Mouse (Mus musculus) neural tube, embryonic 14.5 days (tissue): Measurements from ENCODE around the gene Ccdc114. TPM values are rescaled to one million over a fixed set of nuclear protein-coding genes. Genes with fewer than 3 reads are reported as not detected.

Experiments
- ATAC-seq: fragments of 200-750 bp; cut with Nextera tagmentation; 2 replicates; pipeline ENCODE4 v1.8.0; 2017; ENCODE audit warnings: low read depth, mild to moderate bottlenecking, moderate TSS enrichment, moderate library complexity
- H3K27ac ChIP-seq: fragments of 300-500 bp; sonication (generic); 2 replicates; pipeline ENCODE4 v1.5.1; 2014; ENCODE audit warnings: low read depth, mild to moderate bottlenecking, control low read depth, low read length, moderate library complexity, mixed read lengths
- H3K27me3 ChIP-seq: fragments of 300-500 bp; sonication (generic); 2 replicates; pipeline ENCODE4 v1.6.1; 2014; ENCODE audit warnings: low read length; ENCODE audit not compliant: control insufficient read depth, insufficient read depth
- H3K36me3 ChIP-seq: fragments of 300-500 bp; sonication (generic); 2 replicates; pipeline ENCODE4 v1.6.1; 2014; ENCODE audit warnings: low read length, mixed read lengths; ENCODE audit not compliant: control insufficient read depth, insufficient read depth
- H3K4me1 ChIP-seq: fragments of 300-500 bp; sonication (generic); 2 replicates; pipeline ENCODE4 v1.6.1; 2014; ENCODE audit warnings: low read length; ENCODE audit not compliant: control insufficient read depth, insufficient read depth
- H3K4me2 ChIP-seq: fragments of 300-500 bp; sonication (generic); 2 replicates; pipeline ENCODE4 v1.6.1; 2014; ENCODE audit warnings: mild to moderate bottlenecking, low read depth, low read length, control low read depth
- H3K4me3 ChIP-seq: fragments of 300-500 bp; sonication (generic); 2 replicates; pipeline ENCODE4 v1.5.1; 2014; ENCODE audit warnings: low read depth, low read length, control low read depth, mixed read lengths
- H3K9ac ChIP-seq: fragments of 300-500 bp; sonication (generic); replicated peaks from 2 replicates; pipeline ENCODE4 v1.6.1; 2014; ENCODE audit warnings: low read depth, mild to moderate bottlenecking, control low read depth, low read length, mixed read lengths
- H3K9me3 ChIP-seq: fragments of 300-500 bp; sonication (generic); 2 replicates; pipeline ENCODE4 v1.6.1; 2016; ENCODE audit warnings: low read length; ENCODE audit not compliant: control insufficient read depth
- WGBS: fragments of 180-500 bp; shearing (Covaris S2); extraction: QIAGEN DNeasy Blood & Tissue Kit; methylation state at CpG from one replicate; pipeline ENCODE4 v1.1.7; 2014; 5-methylcytosine and 5-hydroxymethylcytosine counted together
- polyA plus RNA-seq: library from polyadenylated mRNA; unstranded; fragments of >200 nt; fragmentation: Nextera tagmentation; extraction: Ambion mirVana; gene quantifications from 2 replicates; pipeline ENCODE4 v1.2.1, GENCODE M21; 2014

Ccdc114 gene
- polyA plus RNA-seq, 1 experiment from 2014 or later = 4.0 TPM

DNA sequence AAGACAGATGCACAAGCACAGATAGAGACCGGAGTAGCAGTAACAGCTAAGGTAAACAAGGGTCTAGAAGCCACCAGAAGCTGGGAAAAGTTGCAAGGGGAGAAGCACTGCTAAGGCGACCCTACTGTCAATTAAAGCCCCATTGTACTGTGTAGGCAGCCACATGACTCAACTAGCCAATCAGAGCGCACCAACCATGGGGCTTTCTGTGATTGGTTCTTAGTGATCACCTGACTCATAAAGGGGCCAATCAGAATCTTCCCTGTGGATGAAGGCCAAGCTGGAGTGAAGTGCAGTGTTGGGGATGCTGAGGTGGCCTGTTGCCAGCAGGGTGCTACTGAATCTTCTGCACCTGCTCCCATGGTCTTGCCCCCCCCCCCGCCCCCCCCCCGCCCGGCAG, 63.0 kb downstream of the Ccdc114 start:
- no peak for ATAC-seq
- Histone ChIP-seq H3K4me3 (no peak overlapping the region), H3K9ac (no peak overlapping the region), H3K27ac (no peak overlapping the region), H3K9me3 (no peaks in the 10 kb centered on the region), H3K4me1 (no peaks in the 10 kb centered on the region), H3K27me3 (no peaks in the 10 kb centered on the region), H3K36me3 (no peaks in the 10 kb centered on the region), H3K4me2 (no peak overlapping the region)
- 73% methylated on average over 6 of the region's 6 CpGs for WGBS

DNA sequence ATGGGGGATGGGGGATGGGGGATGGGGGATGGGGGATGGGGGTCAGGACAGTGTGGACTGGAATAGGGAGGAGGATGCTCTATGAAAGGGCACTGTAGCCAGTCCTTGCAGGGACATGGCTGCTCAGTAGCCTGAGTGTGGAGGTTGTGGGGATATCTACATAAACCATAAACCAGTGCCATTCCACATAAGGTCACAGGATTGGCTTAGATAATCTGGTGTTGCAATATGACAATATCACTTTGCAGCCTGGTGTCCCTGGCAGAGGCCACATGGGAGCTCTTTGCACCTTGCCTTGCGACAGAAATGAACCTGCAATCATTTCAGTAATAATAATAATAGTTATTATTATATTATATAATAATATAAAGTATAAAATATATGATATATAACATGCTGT, 64.5 kb downstream of the Ccdc114 start:
- 77% methylated on average over 1 of the region's 1 CpGs for WGBS
- Histone ChIP-seq H3K4me3 (no peak overlapping the region), H3K9me3 (no peaks in the 10 kb centered on the region), H3K4me2 (no peak overlapping the region), H3K9ac (no peak overlapping the region), H3K36me3 (no peaks in the 10 kb centered on the region), H3K27ac (no peak overlapping the region), H3K27me3 (no peaks in the 10 kb centered on the region), H3K4me1 (no peaks in the 10 kb centered on the region)
- ATAC-seq = no peak

DNA sequence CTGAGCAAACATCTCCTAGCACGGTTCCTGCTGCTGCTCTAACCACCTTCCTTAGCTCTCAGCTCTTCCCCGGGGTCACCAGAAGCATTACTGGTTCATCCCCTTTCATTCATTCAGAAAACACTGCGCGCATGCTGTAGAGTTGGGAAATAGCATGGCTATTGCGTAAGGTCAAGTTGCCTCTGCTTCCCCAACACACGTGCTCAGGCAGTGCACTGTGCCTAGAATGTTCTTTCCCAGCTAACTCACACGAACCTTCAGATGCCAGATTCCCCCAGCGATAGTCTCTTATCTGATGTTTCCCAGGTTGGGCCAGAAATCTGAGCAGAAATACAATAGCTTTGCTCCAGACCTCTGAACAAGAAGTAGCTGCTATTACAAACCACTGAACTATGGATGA, 68.6 kb downstream of the Ccdc114 start:
- H3K4me1 ChIP-seq = no peaks in the 10 kb centered on the region
- no peak overlapping the region for H3K27ac ChIP-seq
- no peak for ATAC-seq
- no peaks in the 10 kb centered on the region for H3K27me3 ChIP-seq
- H3K36me3 ChIP-seq = no peaks in the 10 kb centered on the region
- no peak overlapping the region for H3K9ac ChIP-seq
- no peak overlapping the region for H3K4me2 ChIP-seq
- H3K9me3 ChIP-seq = no peaks in the 10 kb centered on the region
- 92% methylated on average over 8 of the region's 8 CpGs for WGBS
- H3K4me3 ChIP-seq = no peak overlapping the region

Other genes with a start within 250 kb of the Ccdc114 start
- 1.8 TPM in 1 of 2 replicates, not detected in the other for gene Ntn5, start 240.1 kb upstream of the Ccdc114 start, polyA plus RNA-seq
- 0.13 and 0.54 TPM in 2 replicates for gene Sec1, start 229.7 kb upstream of the Ccdc114 start, polyA plus RNA-seq
- gene Car11, start 224.2 kb upstream of the Ccdc114 start, polyA plus RNA-seq = 31.9 and 32.8 TPM in 2 replicates
- 2.5 and 2.6 TPM in 2 replicates for gene Dbp, start 219.0 kb upstream of the Ccdc114 start, polyA plus RNA-seq
- gene Rpl18, start 208.6 kb upstream of the Ccdc114 start, polyA plus RNA-seq = 603 and 609 TPM in 2 replicates
- gene Sphk2, start 206.1 kb upstream of the Ccdc114 start, polyA plus RNA-seq = 15.6 and 19.1 TPM in 2 replicates
- gene Fam83e, start 202.9 kb upstream of the Ccdc114 start, polyA plus RNA-seq = 0.17 and 0.24 TPM in 2 replicates
- not detected in 2 replicates for gene Spaca4, start 198.3 kb upstream of the Ccdc114 start, polyA plus RNA-seq
- gene Lmtk3, start 140.3 kb upstream of the Ccdc114 start, polyA plus RNA-seq = 21.2 and 32.3 TPM in 2 replicates
- gene Sult2b1, start 139.4 kb upstream of the Ccdc114 start, polyA plus RNA-seq = 6.8 and 9.7 TPM in 2 replicates
- 223 and 266 TPM in 2 replicates for gene Cyth2, start 109.5 kb upstream of the Ccdc114 start, polyA plus RNA-seq
- gene Kcnj14, start 99.3 kb upstream of the Ccdc114 start, polyA plus RNA-seq = 1.1 and 1.3 TPM in 2 replicates
- 39.0 and 40.5 TPM in 2 replicates for gene Grwd1, start 93.1 kb upstream of the Ccdc114 start, polyA plus RNA-seq
- gene Kdelr1, start 51.3 kb upstream of the Ccdc114 start, polyA plus RNA-seq = 67.9 and 98.6 TPM in 2 replicates
- gene Grin2d, start 45.7 kb upstream of the Ccdc114 start, polyA plus RNA-seq = 3.4 and 4.3 TPM in 2 replicates
- 0.37 TPM in 1 of 2 replicates, not detected in the other for gene Syngr4, start 27.4 kb upstream of the Ccdc114 start, polyA plus RNA-seq
- gene Tmem143, start 27.1 kb upstream of the Ccdc114 start, polyA plus RNA-seq = 4.0 and 4.8 TPM in 2 replicates
- gene Emp3, start 2.7 kb upstream of the Ccdc114 start, polyA plus RNA-seq = 5.3 and 36.4 TPM in 2 replicates
- gene Abcc6, start 106.2 kb downstream of the Ccdc114 start, polyA plus RNA-seq = 0.37 and 0.40 TPM in 2 replicates
- 26.0 and 28.5 TPM in 2 replicates for gene Nomo1, start 109.6 kb downstream of the Ccdc114 start, polyA plus RNA-seq
- 1.4 and 1.7 TPM in 2 replicates for gene Kcnj11, start 176.7 kb downstream of the Ccdc114 start, polyA plus RNA-seq